Mouse (Mus musculus): ENCODE measurements around the gene Pam16. TPM values are rescaled to one million over a fixed set of nuclear protein-coding genes. Genes with fewer than 3 reads are reported as not detected.

Pam16 gene
- total RNA-seq, 1 experiment = 131 TPM

DNA sequence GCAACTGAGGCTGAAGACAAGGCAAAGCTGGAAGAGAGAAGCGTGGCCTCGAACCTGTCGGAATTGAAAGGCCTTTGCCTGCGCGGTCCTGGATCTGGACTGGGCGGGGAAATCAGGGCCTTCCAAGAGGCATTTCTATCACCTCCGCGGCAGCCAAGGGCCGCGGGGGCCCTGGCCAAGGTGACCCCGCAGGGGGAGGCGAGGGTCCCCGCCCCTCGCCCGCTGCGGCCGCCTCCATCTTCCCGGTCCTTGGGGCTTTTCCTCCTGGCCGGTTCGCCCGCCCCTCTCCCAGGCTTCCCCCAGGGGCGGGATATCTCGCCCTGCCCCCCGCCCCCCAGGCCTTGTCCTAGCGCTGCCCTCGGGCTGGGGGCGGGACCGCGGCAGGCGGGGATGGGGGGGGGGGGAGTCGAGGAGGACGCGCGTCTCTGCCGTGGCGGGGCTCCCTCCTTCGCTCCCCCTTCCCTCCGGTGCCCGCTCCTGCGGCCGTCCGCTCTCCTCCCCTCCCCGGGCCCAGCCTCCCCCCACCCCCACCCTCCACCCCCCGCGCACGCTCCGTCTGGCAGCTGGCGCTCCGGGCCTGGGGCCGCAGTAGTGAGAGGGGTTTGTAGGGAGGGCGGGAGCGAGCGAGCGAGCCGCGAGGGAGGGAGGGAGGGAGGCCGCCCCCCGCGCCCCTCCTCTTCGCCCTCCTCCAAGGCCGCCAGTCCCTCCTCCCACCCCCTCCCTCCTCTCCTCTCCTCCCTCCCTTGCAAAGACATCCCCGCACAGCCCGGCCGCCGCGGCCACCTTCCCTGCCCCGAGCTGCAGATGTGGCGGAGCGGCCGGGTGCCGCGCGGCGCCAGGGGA, 30.6 kb downstream of the Pam16 start, which contains the start of gene Glis2:
Glis2 (plus strand) TSS at position 743 of the 843 bp plus-strand sequence.
- TF ChIP-seq ZC3H11A (IDR thresholded peaks at IDR 0.05; ENCODE audit: borderline replicate concordance, low read depth, low read length) (no peak), HCFC1 (IDR thresholded peaks at IDR 0.05; ENCODE audit: borderline replicate concordance, insufficient read depth, low read length) (no peak), MAFK (IDR thresholded peaks at IDR 0.05; ENCODE audit: insufficient read depth, low read depth, low read length) (no peak), ZNF384 (IDR thresholded peaks at IDR 0.05; ENCODE audit: low read depth, low read length) (no peak), CHD2 (IDR thresholded peaks at IDR 0.05; ENCODE audit: low read depth, low read length) (no peak)
- Histone ChIP-seq H3K27ac (ENCODE audit: insufficient read depth, low read depth, low read length, poor library complexity, severe bottlenecking) (peak within 1 kb of the TSS; percentile 78), H3K9ac (ENCODE audit: insufficient read depth, low read depth, low read length, poor library complexity, severe bottlenecking) (peak within 1 kb of the TSS; percentile 89), H3K36me3 (ENCODE audit: control insufficient read depth, insufficient read depth, low read length, poor library complexity, severe bottlenecking) (no peaks in the 10 kb centered on the region), H3K9me3 (ENCODE audit: control insufficient read depth, insufficient read depth, low read depth, low read length) (no peaks in the 10 kb centered on the region), H3K4me3 (ENCODE audit: insufficient read depth in 1 of 2, low read depth in 1 of 2, low read length in 2 of 2, poor library complexity in 1 of 2, severe bottlenecking in 1 of 2) (peak within 1 kb of the TSS; percentile 96), H3K4me1 (ENCODE audit: control insufficient read depth in 2 of 2, insufficient read depth in 2 of 2, low read length in 2 of 2, poor library complexity in 1 of 2) (peaks cover 9 to 34% of the 10 kb centered on the region in 2 experiments)
- DNase-seq (ENCODE audit: low read depth, low spot score) = peak; percentile 73
- in situ Hi-C loops (cut with MboI; ENCODE audit: low sequenced_read_pairs in 2 of 2, unreplicated experiment in 2 of 2) = no loop called here

DNA sequence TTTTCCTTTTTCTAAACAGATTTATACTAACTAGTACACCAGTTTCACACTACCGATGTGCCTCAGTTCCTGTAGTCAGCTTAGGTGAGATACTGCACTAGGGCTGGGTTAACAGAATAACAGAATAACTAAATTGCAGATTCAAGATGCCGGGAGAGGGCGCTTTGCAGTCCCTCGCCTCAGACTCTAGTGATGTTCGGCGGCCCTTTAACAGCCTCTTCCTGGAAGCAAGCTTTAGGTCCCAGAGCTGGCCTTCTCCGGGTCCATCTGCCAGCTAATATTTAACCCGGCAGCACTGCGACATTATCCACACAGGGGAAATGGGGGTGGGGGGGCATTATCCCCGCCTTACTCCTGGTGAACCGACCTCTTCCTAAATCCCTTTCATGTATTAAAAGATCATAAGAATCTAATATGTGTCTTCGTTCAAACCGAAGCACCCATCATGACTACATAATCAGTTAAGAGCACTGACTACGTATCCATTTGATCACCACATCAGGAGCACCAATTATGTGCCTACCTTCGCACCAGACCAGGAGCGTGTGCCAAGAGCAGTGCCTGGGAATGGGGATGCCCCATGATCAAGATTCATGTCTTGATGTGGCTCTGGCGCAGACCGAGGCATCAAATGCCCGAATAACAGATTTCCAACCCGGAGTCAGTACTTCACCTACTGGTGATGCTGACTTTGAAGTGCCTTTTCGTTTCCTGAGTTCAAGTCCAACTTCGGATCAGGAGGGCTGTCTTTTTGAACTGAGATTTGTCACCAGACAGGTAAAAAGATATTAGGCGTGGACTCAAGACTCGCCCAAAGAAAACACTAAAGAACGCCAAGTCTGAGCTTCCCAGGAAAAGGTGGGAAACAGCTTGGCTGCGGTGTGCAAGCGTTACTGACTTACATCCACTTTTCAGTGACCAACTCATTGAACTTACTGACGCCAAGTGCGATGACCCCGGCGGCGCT, 31.6 kb downstream of the Pam16 start:
- Histone ChIP-seq H3K9ac (ENCODE audit: insufficient read depth, low read depth, low read length, poor library complexity, severe bottlenecking) (peak overlapping the region; percentile 69), H3K9me3 (ENCODE audit: control insufficient read depth, insufficient read depth, low read depth, low read length) (no peaks in the 10 kb centered on the region), H3K4me1 (ENCODE audit: control insufficient read depth in 2 of 2, insufficient read depth in 2 of 2, low read length in 2 of 2, poor library complexity in 1 of 2) (peaks cover 9 to 25% of the 10 kb centered on the region in 2 experiments), H3K36me3 (ENCODE audit: control insufficient read depth, insufficient read depth, low read length, poor library complexity, severe bottlenecking) (no peaks in the 10 kb centered on the region), H3K4me3 (ENCODE audit: insufficient read depth in 1 of 2, low read depth in 1 of 2, low read length in 2 of 2, poor library complexity in 1 of 2, severe bottlenecking in 1 of 2) (peak overlapping the region; percentile 96), H3K27ac (ENCODE audit: insufficient read depth, low read depth, low read length, poor library complexity, severe bottlenecking) (peak overlapping the region; percentile 78; the same call in 1 of the 2 replicates)
- no peak for DNase-seq (ENCODE audit: low read depth, low spot score)
- no peak for TF ChIP-seq CHD2 (IDR thresholded peaks at IDR 0.05; ENCODE audit: low read depth, low read length)
- no peak for TF ChIP-seq ZNF384 (IDR thresholded peaks at IDR 0.05; ENCODE audit: low read depth, low read length)
- TF ChIP-seq HCFC1 (IDR thresholded peaks at IDR 0.05; ENCODE audit: borderline replicate concordance, insufficient read depth, low read length) = no peak
- TF ChIP-seq MAFK (IDR thresholded peaks at IDR 0.05; ENCODE audit: insufficient read depth, low read depth, low read length) = no peak
- no peak for TF ChIP-seq ZC3H11A (IDR thresholded peaks at IDR 0.05; ENCODE audit: borderline replicate concordance, low read depth, low read length)
- in situ Hi-C loops (cut with MboI; ENCODE audit: low sequenced_read_pairs in 2 of 2, unreplicated experiment in 2 of 2) = no loop called here

DNA sequence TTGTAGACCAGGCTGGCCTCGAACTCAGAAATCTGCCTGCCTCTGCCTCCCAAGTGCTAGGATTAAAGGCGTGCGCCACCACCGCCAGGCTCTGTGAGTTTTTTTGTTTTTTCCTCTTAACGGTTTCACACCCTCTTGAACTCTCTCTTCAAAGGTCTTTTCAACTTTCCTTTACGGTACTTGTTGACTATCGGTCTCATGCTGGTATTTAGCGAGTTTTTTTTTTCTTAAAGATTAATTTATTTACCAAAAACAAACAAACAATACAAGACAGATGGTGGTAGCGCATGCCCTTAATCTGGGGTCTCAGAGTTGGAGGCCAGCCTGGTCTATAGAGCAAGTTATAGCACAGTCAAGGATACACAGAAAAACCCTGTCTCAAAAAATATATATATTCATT, 34.6 kb downstream of the Pam16 start:
- TF ChIP-seq CHD2 (IDR thresholded peaks at IDR 0.05; ENCODE audit: low read depth, low read length) (no peak), ZC3H11A (IDR thresholded peaks at IDR 0.05; ENCODE audit: borderline replicate concordance, low read depth, low read length) (no peak), MAFK (IDR thresholded peaks at IDR 0.05; ENCODE audit: insufficient read depth, low read depth, low read length) (no peak), ZNF384 (IDR thresholded peaks at IDR 0.05; ENCODE audit: low read depth, low read length) (no peak), HCFC1 (IDR thresholded peaks at IDR 0.05; ENCODE audit: borderline replicate concordance, insufficient read depth, low read length) (no peak)
- peaks cover 10 to 13% of the 10 kb centered on the region in 2 experiments for H3K4me1 ChIP-seq (ENCODE audit: control insufficient read depth in 2 of 2, insufficient read depth in 2 of 2, low read length in 2 of 2, poor library complexity in 1 of 2)
- no peak overlapping the region for H3K9ac ChIP-seq (ENCODE audit: insufficient read depth, low read depth, low read length, poor library complexity, severe bottlenecking)
- no peaks in the 10 kb centered on the region for H3K9me3 ChIP-seq (ENCODE audit: control insufficient read depth, insufficient read depth, low read depth, low read length)
- no peak overlapping the region for H3K27ac ChIP-seq (ENCODE audit: insufficient read depth, low read depth, low read length, poor library complexity, severe bottlenecking)
- no peak for DNase-seq (ENCODE audit: low read depth, low spot score)
- no peak overlapping the region for H3K4me3 ChIP-seq (ENCODE audit: insufficient read depth in 1 of 2, low read depth in 1 of 2, low read length in 2 of 2, poor library complexity in 1 of 2, severe bottlenecking in 1 of 2)
- H3K36me3 ChIP-seq (ENCODE audit: control insufficient read depth, insufficient read depth, low read length, poor library complexity, severe bottlenecking) = no peaks in the 10 kb centered on the region
- in situ Hi-C loops (cut with MboI; ENCODE audit: low sequenced_read_pairs in 2 of 2, unreplicated experiment in 2 of 2) = no loop called here

DNA sequence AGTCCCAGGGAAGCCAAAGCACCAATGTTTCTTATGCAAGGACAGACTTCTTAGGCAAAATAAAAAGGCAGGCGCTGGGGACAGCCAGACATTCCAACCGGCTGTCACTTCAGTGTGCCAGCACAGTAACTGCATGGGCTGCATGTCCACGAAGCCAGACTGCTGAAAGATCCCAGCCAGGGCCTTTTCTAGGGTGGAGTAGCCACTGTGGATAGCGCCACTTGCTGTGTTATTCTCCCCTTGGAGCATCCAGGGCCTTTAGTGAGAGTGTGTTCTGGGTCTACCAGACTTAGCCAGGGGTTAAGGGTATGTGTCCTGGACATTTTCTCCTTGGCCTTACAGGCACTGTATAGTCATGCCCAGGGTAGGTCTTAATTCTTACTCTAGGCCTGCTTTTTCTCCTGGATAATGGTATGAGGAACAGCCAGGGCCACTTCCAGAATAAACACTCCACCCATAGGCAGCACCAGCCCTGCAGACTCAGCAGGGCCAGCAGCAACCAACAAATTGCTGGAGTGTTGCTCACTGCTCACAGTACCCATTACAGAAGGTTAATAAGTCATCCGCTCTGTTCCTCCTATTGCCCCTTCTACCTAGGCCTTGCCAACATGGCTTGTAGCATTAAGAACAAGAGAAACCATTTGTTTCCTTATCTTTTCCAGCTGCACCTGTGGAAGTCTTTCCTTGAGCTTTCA, 37.1 kb downstream of the Pam16 start:
- Histone ChIP-seq H3K36me3 (ENCODE audit: control insufficient read depth, insufficient read depth, low read length, poor library complexity, severe bottlenecking) (no peaks in the 10 kb centered on the region), H3K9ac (ENCODE audit: insufficient read depth, low read depth, low read length, poor library complexity, severe bottlenecking) (peak overlapping the region; percentile 1; the same call in 1 of the 2 replicates), H3K27ac (ENCODE audit: insufficient read depth, low read depth, low read length, poor library complexity, severe bottlenecking) (peak overlapping the region; percentile 61), H3K9me3 (ENCODE audit: control insufficient read depth, insufficient read depth, low read depth, low read length) (no peaks in the 10 kb centered on the region), H3K4me3 (ENCODE audit: insufficient read depth in 1 of 2, low read depth in 1 of 2, low read length in 2 of 2, poor library complexity in 1 of 2, severe bottlenecking in 1 of 2) (no peak overlapping the region), H3K4me1 (ENCODE audit: control insufficient read depth in 2 of 2, insufficient read depth in 2 of 2, low read length in 2 of 2, poor library complexity in 1 of 2) (peaks cover 10 to 13% of the 10 kb centered on the region in 2 experiments)
- no peak for TF ChIP-seq ZNF384 (IDR thresholded peaks at IDR 0.05; ENCODE audit: low read depth, low read length)
- TF ChIP-seq CHD2 (IDR thresholded peaks at IDR 0.05; ENCODE audit: low read depth, low read length) = no peak
- no peak for TF ChIP-seq HCFC1 (IDR thresholded peaks at IDR 0.05; ENCODE audit: borderline replicate concordance, insufficient read depth, low read length)
- no peak for TF ChIP-seq MAFK (IDR thresholded peaks at IDR 0.05; ENCODE audit: insufficient read depth, low read depth, low read length)
- no peak for TF ChIP-seq ZC3H11A (IDR thresholded peaks at IDR 0.05; ENCODE audit: borderline replicate concordance, low read depth, low read length)
- no peak for DNase-seq (ENCODE audit: low read depth, low spot score)
- in situ Hi-C loops (cut with MboI; ENCODE audit: low sequenced_read_pairs in 2 of 2, unreplicated experiment in 2 of 2) = no loop called here
